ENCODE assay signal across 18 mouse cellular contexts in genomic region chr12:13810155-13810515, GRCm38 (mm10).
DNase-seq lines count a peak whose midpoint lies in the region; ATAC-seq lines count a peak whose summit lies in the region.
"Had no signal": no experiment of that assay in that cellular context is flagged by ENCODE, and none has a peak within 500 bp of the region (broad histone marks: within the 10 kb centered on the region; RNA-seq: fewer than 3 reads in every experiment).

No protein-coding gene starts in this region.

- H3K27me3 ChIP-seq in midbrain, embryonic 15.5 days (replicated peaks) = no peaks in the 10 kb centered on the region
- H3K27me3 ChIP-seq: neural tube, embryonic 15.5 days had no signal

- no peaks in the 10 kb centered on the region for H3K4me1 ChIP-seq in midbrain, embryonic 15.5 days
- H3K4me1 ChIP-seq: hindbrain, embryonic 10.5 days; neural tube, embryonic 15.5 days had no signal

- no peak overlapping the region for H3K9ac ChIP-seq in midbrain, embryonic 15.5 days
- H3K9ac ChIP-seq: neural tube, embryonic 15.5 days had no signal

- DNase-seq in cerebellum, postnatal 25 days = peak; percentile 8 to 17
- DNase-seq in cerebellum, adult 18-20 months = no peak
- peak; percentile 8 for DNase-seq in layer of hippocampus, adult 11-12 months (ENCODE audit: low spot score)
- DNase-seq in layer of hippocampus, postnatal 25 days (ENCODE audit: extremely low spot score in 1 of 2, low spot score in 1 of 2) = no peak
- DNase-seq in adipocyte (ENCODE audit: low spot score) = peak; percentile 4
- peak; percentile 9 for DNase-seq in right cerebral cortex, postnatal 14 days
- DNase-seq: adrenal gland, postnatal 25 days; cerebellum, adult 9-10 months; gastrocnemius, postnatal 36 days; kidney, postnatal 25 days; liver; lung, postnatal 36 days; thymus, postnatal 25 days had no signal

- H3K36me3 ChIP-seq in midbrain, embryonic 15.5 days (replicated peaks) = no peaks in the 10 kb centered on the region
- H3K36me3 ChIP-seq: G1E; hindbrain, embryonic 10.5 days; neural tube, embryonic 15.5 days had no signal

- no peaks in the 10 kb centered on the region for H3K9me3 ChIP-seq in midbrain, embryonic 15.5 days
- H3K9me3 ChIP-seq: G1E; hindbrain, embryonic 10.5 days; neural tube, embryonic 15.5 days had no signal

- H3K4me3 ChIP-seq in midbrain, embryonic 15.5 days = no peak overlapping the region
- H3K4me3 ChIP-seq: hindbrain, embryonic 10.5 days; neural tube, embryonic 15.5 days had no signal

- H3K4me2 ChIP-seq in midbrain, embryonic 15.5 days = no peak overlapping the region
- H3K4me2 ChIP-seq: neural tube, embryonic 15.5 days had no signal

- 80% methylated on average over 2 of the region's 2 CpGs for WGBS in midbrain, embryonic 15.5 days

- H3K27ac ChIP-seq in midbrain, embryonic 15.5 days = no peak overlapping the region
- H3K27ac ChIP-seq: hindbrain, embryonic 10.5 days; neural tube, embryonic 15.5 days had no signal

- no peak for ATAC-seq in midbrain, embryonic 15.5 days (replicated peaks)
- ATAC-seq: activated CD4-positive, CD25-positive, alpha-beta regulatory T cell, adult 4 months had no signal

Comparison
In these comparisons a context has a peak if more than half of its experiments do, and no peak if none do; other contexts are left out.
1. DNase-seq: peak in cerebellum, postnatal 25 days (2 of 2), layer of hippocampus, adult 11-12 months (single experiment), adipocyte (single experiment) and right cerebral cortex, postnatal 14 days (single experiment); none in cerebellum, adult 18-20 months (0 of 2) and layer of hippocampus, postnatal 25 days (0 of 2).